ENCODE assay signal across 24 mouse cellular contexts in genomic region chr10:116264521-116264920, GRCm38 (mm10). TPM values are rescaled to one million over a fixed set of nuclear protein-coding genes. Genes with fewer than 3 reads are reported as not detected.
DNase-seq lines count a peak whose midpoint lies in the region; ATAC-seq and TF ChIP-seq lines count a peak whose summit lies in the region.
"Had no signal": no experiment of that assay in that cellular context is flagged by ENCODE, and none has a peak within 500 bp of the region (broad histone marks: within the 10 kb centered on the region; RNA-seq: fewer than 3 reads in every experiment).

No protein-coding gene starts in this region.

- no peaks in the 10 kb centered on the region for H3K27me3 ChIP-seq in kidney, adult 2 months (replicated peaks; ENCODE audit: control insufficient read depth, insufficient read depth, low read length)
- H3K27me3 ChIP-seq in kidney, embryonic 15.5 days: no peaks in the 10 kb centered on the region
- H3K27me3 ChIP-seq in liver, adult 2 months (ENCODE audit: control insufficient read depth, insufficient read depth, low read length): no peaks in the 10 kb centered on the region
- H3K27me3 ChIP-seq: CH12.LX; embryonic facial prominence, embryonic 12.5 days; forebrain, embryonic 13.5 days; Patski had no signal

- H3K4me3 ChIP-seq in kidney, adult 2 months (ENCODE audit: insufficient read depth, low read depth, low read length): no peak overlapping the region
- no peak overlapping the region for H3K4me3 ChIP-seq in kidney, embryonic 15.5 days (replicated peaks)
- H3K4me3 ChIP-seq in liver, adult 2 months (ENCODE audit: insufficient read depth, low read depth, low read length): no peak overlapping the region
- H3K4me3 ChIP-seq: embryonic facial prominence, embryonic 10.5 days; embryonic facial prominence, embryonic 12.5 days; forebrain, embryonic 13.5 days had no signal

- DNase-seq in heart, adult 11 months: peak; percentile 87
- no peak for DNase-seq in heart, postnatal 36 days
- peak; percentile 54 for DNase-seq in kidney, adult 2 months
- DNase-seq in kidney, postnatal 10 days: peak; percentile 26
- DNase-seq in kidney, adult 9 months: no peak
- no peak for DNase-seq in liver, adult 2 months (ENCODE audit: extremely low read depth, low read depth, low spot score)
- no peak for DNase-seq in liver
- DNase-seq: adrenal gland, adult 8-10 months; adrenal gland, postnatal 14 days; B cell, adult 2 months; cerebellum, adult 11-12 months; cerebellum, adult 2 months; cerebellum, adult 9-10 months; cerebellum, postnatal 10 days; cerebellum, postnatal 25 days had no signal

- no peaks in the 10 kb centered on the region for H3K36me3 ChIP-seq in kidney, adult 2 months (ENCODE audit: control insufficient read depth, insufficient read depth, low read length)
- H3K36me3 ChIP-seq in kidney, embryonic 15.5 days: no peaks in the 10 kb centered on the region
- H3K36me3 ChIP-seq in liver, adult 2 months (ENCODE audit: control insufficient read depth, insufficient read depth, low read length): no peaks in the 10 kb centered on the region
- H3K36me3 ChIP-seq: embryonic facial prominence, embryonic 10.5 days; embryonic facial prominence, embryonic 12.5 days; G1E had no signal

- peak overlapping the region; percentile 47 for H3K27ac ChIP-seq in kidney, adult 2 months (ENCODE audit: insufficient read depth, low read depth, low read length)
- no peak overlapping the region for H3K27ac ChIP-seq in kidney, embryonic 15.5 days
- H3K27ac ChIP-seq in liver, adult 2 months (replicated peaks; ENCODE audit: insufficient read depth, low read depth, low read length): peak overlapping the region; percentile 55
- H3K27ac ChIP-seq: embryonic facial prominence, embryonic 10.5 days; embryonic facial prominence, embryonic 12.5 days; forebrain, embryonic 13.5 days had no signal

- no peaks in the 10 kb centered on the region for H3K9me3 ChIP-seq in kidney, embryonic 15.5 days (replicated peaks)
- H3K9me3 ChIP-seq: embryonic facial prominence, embryonic 10.5 days; embryonic facial prominence, embryonic 12.5 days; forebrain, embryonic 13.5 days had no signal

- no peaks in the 10 kb centered on the region for H3K79me2 ChIP-seq in liver, adult 2 months (ENCODE audit: control insufficient read depth, insufficient read depth, low read length)

- ATAC-seq in kidney, embryonic 15.5 days (replicated peaks; ENCODE audit: low FRiP score): no peak
- ATAC-seq: activated CD4-positive, CD25-positive, alpha-beta regulatory T cell, adult 4 months; CD4-positive, CD25-positive, alpha-beta regulatory T cell, adult 4 months; forebrain, embryonic 13.5 days; Patski had no signal

- H3K4me2 ChIP-seq in kidney, embryonic 15.5 days: no peak overlapping the region
- H3K4me2 ChIP-seq: embryonic facial prominence, embryonic 12.5 days; forebrain, embryonic 13.5 days had no signal

- no peak for TF ChIP-seq POLR2A in kidney, adult 2 months (IDR thresholded peaks at IDR 0.05; ENCODE audit: low read depth, low read length)
- no peak for TF ChIP-seq POLR2A in liver, adult 2 months (IDR thresholded peaks at IDR 0.05; ENCODE audit: extremely low read depth, insufficient read depth, low read length)

- no peak for TF ChIP-seq CTCF in kidney, adult 2 months (conservative IDR thresholded peaks at IDR 0.05; ENCODE audit: insufficient read depth, insufficient read length, low read depth, low read length)
- TF ChIP-seq CTCF in liver, adult 2 months (IDR thresholded peaks at IDR 0.05; ENCODE audit: low read depth, low read length): no peak

- H3K4me1 ChIP-seq in kidney, adult 2 months (ENCODE audit: control insufficient read depth, insufficient read depth, low read length): peaks cover 35% of the 10 kb centered on the region
- peaks cover 42% of the 10 kb centered on the region for H3K4me1 ChIP-seq in kidney, embryonic 15.5 days
- H3K4me1 ChIP-seq in liver, adult 2 months (ENCODE audit: control insufficient read depth, insufficient read depth, low read length): peaks cover 10% of the 10 kb centered on the region
- H3K4me1 ChIP-seq: embryonic facial prominence, embryonic 12.5 days; forebrain, embryonic 13.5 days had no signal

- intact Hi-C loops in heart, postnatal 36 days (cut with DNase I): no loop called here

- no peak overlapping the region for H3K9ac ChIP-seq in kidney, embryonic 15.5 days
- H3K9ac ChIP-seq in liver, adult 2 months (ENCODE audit: low read depth, low read length): no peak overlapping the region
- H3K9ac ChIP-seq: embryonic facial prominence, embryonic 12.5 days; forebrain, embryonic 13.5 days had no signal

- 50% methylated on average over 11 of the region's 11 CpGs for WGBS in kidney, adult 2 months
- 53% methylated on average over 11 of the region's 11 CpGs for WGBS in kidney, embryonic 15.5 days
- 80% methylated on average over 11 of the region's 11 CpGs for WGBS in liver, adult 2 months

RNA-seq across cellular contexts. Expression of gene Ptprb, which starts 10.8 kb away (rescaled TPM):
- total RNA-seq in heart, postnatal 36 days (2021): 10 to 100 TPM; 71.9 to 83.3 TPM
- 11.2 and 12.5 TPM in 2 replicates for polyA plus RNA-seq in kidney, adult 2 months (2012; rRNA removed)
- 7.2 and 7.4 TPM in 2 replicates for polyA plus RNA-seq in kidney, embryonic 15.5 days (2015; fragmentation: Nextera tagmentation; extraction: Ambion mirVana)
- total RNA-seq in liver, adult 2 months (2014; rRNA removed): 39.8 and 44.2 TPM in 2 replicates
- 5.1 and 5.9 TPM in 2 replicates for polyA plus RNA-seq in liver, adult 2 months (2012; rRNA removed)
- total RNA-seq: CH12.LX had no signal
- polyA plus RNA-seq: CD4-positive, CD25-positive, alpha-beta regulatory T cell, adult 4 months; G1E had no signal

Comparison
In these comparisons a context has a peak if more than half of its experiments do, and no peak if none do; other contexts are left out.
1. DNase-seq: peak in heart, adult 11 months (single experiment), kidney, adult 2 months (single experiment) and kidney, postnatal 10 days (single experiment); none in heart, postnatal 36 days (0 of 2), kidney, adult 9 months (single experiment), liver, adult 2 months (single experiment) and liver (single experiment).